Comparison of ENCODE assay signal across 9 mouse cellular contexts in genomic region chr15:91301366-91301765, GRCm38 (mm10).
A peak's percentile ranks its signal among the peaks of the same experiment; 100 is the strongest.
DNase-seq lines count a peak whose midpoint lies in the region; ATAC-seq and TF ChIP-seq lines count a peak whose summit lies in the region.
"Had no signal": no experiment of that assay in that cellular context is flagged by ENCODE, and none has a peak within 500 bp of the region (broad histone marks: within the 10 kb centered on the region; RNA-seq: fewer than 3 reads in every experiment).

No protein-coding gene starts in this region.

- intact Hi-C loops in left cerebral cortex, postnatal 36 days (cut with DNase I): loop anchor here (2.0 to 10.0 kb wide), 5 partner anchors 137 to 451 kb away; no protein-coding TSS in a partner anchor

- peak; percentile 65; the same call in 1 of the 2 replicates for ATAC-seq in hindbrain, embryonic 11.5 days (ENCODE audit: low FRiP score)
- ATAC-seq in hindbrain, embryonic 12.5 days (ENCODE audit: low FRiP score): no peak

- no peaks in the 10 kb centered on the region for H3K9me3 ChIP-seq in hindbrain, embryonic 11.5 days (ENCODE audit: control insufficient read depth, low read length)
- H3K9me3 ChIP-seq in hindbrain, embryonic 12.5 days (replicated peaks): no peaks in the 10 kb centered on the region
- H3K9me3 ChIP-seq: neural tube, embryonic 13.5 days had no signal

- no peak overlapping the region for H3K9ac ChIP-seq in hindbrain, embryonic 11.5 days (ENCODE audit: low read depth, low read length)
- H3K9ac ChIP-seq in hindbrain, embryonic 12.5 days: no peak overlapping the region
- H3K9ac ChIP-seq: neural tube, embryonic 13.5 days had no signal

- WGBS in hindbrain, embryonic 11.5 days: 13% methylated on average over 3 of the region's 3 CpGs
- 13% methylated on average over 3 of the region's 3 CpGs for WGBS in hindbrain, embryonic 12.5 days
- 2% methylated on average over 3 of the region's 3 CpGs for WGBS in kidney, adult 2 months

- no peak overlapping the region for H3K4me3 ChIP-seq in hindbrain, embryonic 11.5 days (ENCODE audit: low read depth, low read length)
- H3K4me3 ChIP-seq in hindbrain, embryonic 12.5 days: no peak overlapping the region
- H3K4me3 ChIP-seq in kidney, adult 2 months (ENCODE audit: insufficient read depth, low read depth, low read length): no peak overlapping the region
- H3K4me3 ChIP-seq: neural tube, embryonic 13.5 days had no signal

- no peaks in the 10 kb centered on the region for H3K4me1 ChIP-seq in hindbrain, embryonic 11.5 days (replicated peaks; ENCODE audit: control insufficient read depth, insufficient read depth, low read length)
- H3K4me1 ChIP-seq in hindbrain, embryonic 12.5 days: no peaks in the 10 kb centered on the region
- H3K4me1 ChIP-seq in kidney, adult 2 months (ENCODE audit: control insufficient read depth, insufficient read depth, low read length): no peaks in the 10 kb centered on the region
- H3K4me1 ChIP-seq: neural tube, embryonic 13.5 days had no signal

- no peak overlapping the region for H3K27ac ChIP-seq in hindbrain, embryonic 11.5 days (ENCODE audit: low read depth, low read length)
- H3K27ac ChIP-seq in hindbrain, embryonic 12.5 days: no peak overlapping the region
- no peak overlapping the region for H3K27ac ChIP-seq in kidney, adult 2 months (ENCODE audit: insufficient read depth, low read depth, low read length)
- H3K27ac ChIP-seq: neural tube, embryonic 13.5 days had no signal

- TF ChIP-seq POLR2A in kidney, adult 2 months (IDR thresholded peaks at IDR 0.05; ENCODE audit: low read depth, low read length): no peak

- H3K27me3 ChIP-seq in hindbrain, embryonic 11.5 days (ENCODE audit: control insufficient read depth, insufficient read depth, low read length): no peaks in the 10 kb centered on the region
- no peaks in the 10 kb centered on the region for H3K27me3 ChIP-seq in hindbrain, embryonic 12.5 days
- no peaks in the 10 kb centered on the region for H3K27me3 ChIP-seq in kidney, adult 2 months (replicated peaks; ENCODE audit: control insufficient read depth, insufficient read depth, low read length)
- H3K27me3 ChIP-seq: neural tube, embryonic 13.5 days had no signal

- no peaks in the 10 kb centered on the region for H3K36me3 ChIP-seq in hindbrain, embryonic 11.5 days (ENCODE audit: control insufficient read depth, insufficient read depth, low read length)
- no peaks in the 10 kb centered on the region for H3K36me3 ChIP-seq in hindbrain, embryonic 12.5 days
- no peaks in the 10 kb centered on the region for H3K36me3 ChIP-seq in kidney, adult 2 months (ENCODE audit: control insufficient read depth, insufficient read depth, low read length)
- H3K36me3 ChIP-seq: neural tube, embryonic 13.5 days had no signal

- peak; percentile 87 for TF ChIP-seq CTCF in kidney, adult 2 months (conservative IDR thresholded peaks at IDR 0.05; ENCODE audit: insufficient read depth, insufficient read length, low read depth, low read length)

- H3K4me2 ChIP-seq in hindbrain, embryonic 11.5 days (replicated peaks; ENCODE audit: low read depth, low read length): no peak overlapping the region
- no peak overlapping the region for H3K4me2 ChIP-seq in hindbrain, embryonic 12.5 days (replicated peaks)
- H3K4me2 ChIP-seq: neural tube, embryonic 13.5 days had no signal

- DNase-seq in hindbrain, embryonic 11.5 days (ENCODE audit: low spot score): peak; percentile 93
- peak; percentile 91 to 94 for DNase-seq in cerebellum, postnatal 25 days
- peak; percentile 92 for DNase-seq in gastrocnemius, adult 18-20 months (ENCODE audit: low spot score)
- DNase-seq in kidney, adult 2 months: peak; percentile 93
- peak; percentile 85 to 90 for DNase-seq in left cerebral cortex, postnatal 36 days (ENCODE audit: low spot score in 2 of 2)
- peak; percentile 10 to 48 for DNase-seq in natural killer cell, adult 2 months (ENCODE audit: low spot score in 2 of 2)
- peak; percentile 68 for DNase-seq in testis, postnatal 14 days (ENCODE audit: low spot score)

Comparison
In these comparisons a context has a peak if more than half of its experiments do, and no peak if none do; other contexts are left out.
1. DNase-seq: peak in every context shown above with its lines; median percentile 93 in hindbrain, embryonic 11.5 days; 93 in kidney, adult 2 months; 92 in cerebellum, postnatal 25 days; 92 in gastrocnemius, adult 18-20 months; 88 in left cerebral cortex, postnatal 36 days; 68 in testis, postnatal 14 days; 29 in natural killer cell, adult 2 months.